Mouse (Mus musculus) liver, embryonic 14.5 days (tissue): ENCODE measurements around the gene Ush1c.

ENCODE experiments used
- CTCF ChIP-seq: IDR thresholded peaks from 2 replicates; pipeline ENCODE4 v1.5.1; 2016; ENCODE audit warnings: antibody characterized with exemption, low read depth, control low read depth
- EP300 ChIP-seq: IDR thresholded peaks from 2 replicates; pipeline ENCODE4 v1.6.1; 2016; ENCODE audit warnings: antibody characterized with exemption, low read depth

GRCm38 (mm10) chr7:46147417-46147816 is 90.9 kb downstream of the Ush1c start:
- no peak for TF ChIP-seq EP300
- TF ChIP-seq CTCF = no peak
